Mouse (Mus musculus) ZHBTc4 (cell line): ENCODE measurements around the gene Gm15114.
"Not testable (repeated sequence)": the region's sequence is repeated elsewhere in the genome, so short reads cannot be mapped to it uniquely, and the experiment has no call there.

Source experiments
- DNase-seq: peaks from one replicate; pipeline ENCODE4 v3.0.0-alpha.2; 2011; ENCODE audit warnings: low read depth, low spot score

Gm15114 gene

GRCm38 (mm10) chrX:148488649-148489048 lies at the start of gene Gm15114:
Gene Gm15114, plus strand, starts transcription at chrX:148488949.
- not testable (repeated sequence) for DNase-seq
